Mouse (Mus musculus): ENCODE results near the gene Ppard.
A peak's percentile ranks its signal among the peaks of the same experiment; 100 is the strongest.
"Not testable (repeated sequence)": the region's sequence is repeated elsewhere in the genome, so short reads cannot be mapped to it uniquely, and the experiment has no call there.

Ppard gene

DNA sequence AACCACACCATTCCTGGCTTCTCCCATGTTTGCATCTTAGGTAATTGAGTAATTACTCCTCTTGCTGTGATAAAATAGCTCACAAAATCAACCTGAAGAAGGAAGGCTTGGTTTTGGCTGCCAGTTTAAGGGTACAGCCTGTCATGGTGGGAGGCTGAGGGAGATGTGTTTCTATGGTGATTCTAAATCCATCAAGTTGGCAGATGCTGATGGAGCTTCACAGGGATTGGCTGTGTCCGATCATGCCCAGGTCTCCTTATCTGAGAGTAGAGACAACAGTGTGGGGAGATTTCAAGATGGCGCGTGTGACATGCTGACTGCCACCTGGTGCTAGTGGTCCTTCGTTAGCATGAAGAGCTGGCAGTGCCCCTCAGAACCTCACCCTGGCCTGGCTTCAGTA, 89.2 kb downstream of the Ppard start:
- DNase-seq, result no peak

DNA sequence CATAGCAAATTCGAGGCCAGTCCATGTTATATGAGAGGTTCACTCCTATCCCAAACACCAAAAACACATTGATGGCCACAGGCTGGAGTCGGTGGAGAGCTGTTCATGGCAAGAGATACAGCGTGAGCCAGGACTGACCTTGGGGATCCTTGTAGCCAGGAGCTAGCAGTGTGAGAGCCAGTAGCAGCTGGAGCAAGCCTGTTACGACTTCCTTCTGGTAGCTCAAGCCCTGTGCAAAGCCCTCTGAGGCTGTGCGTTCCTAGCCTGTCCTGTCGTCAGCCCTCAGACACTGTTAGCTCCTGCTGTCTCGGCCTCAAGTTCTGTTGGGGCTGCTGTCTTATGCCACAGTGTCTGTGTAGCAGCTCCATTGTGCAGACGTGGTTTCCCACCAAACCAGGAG, 91.3 kb downstream of the Ppard start:
- no peak for DNase-seq

DNA sequence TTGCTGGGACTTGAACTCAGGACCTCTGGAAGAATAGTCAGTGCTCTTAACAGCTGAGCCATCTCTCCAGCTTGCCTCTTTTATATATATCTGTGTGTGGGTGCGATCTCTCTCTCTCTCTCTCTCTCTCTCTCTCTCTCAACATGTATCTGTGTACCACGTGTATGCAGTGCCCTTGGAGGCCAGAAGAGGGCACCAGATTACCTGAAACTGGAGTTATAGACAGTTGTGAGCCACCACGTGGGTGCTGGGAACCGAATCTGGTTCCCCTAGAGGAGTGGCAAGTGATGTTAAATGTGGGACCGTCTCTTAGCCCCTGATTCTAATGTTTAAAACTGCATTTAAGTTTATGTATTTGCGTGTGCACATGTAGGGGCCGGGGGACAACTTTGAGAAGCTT, 91.9 kb downstream of the Ppard start:
- DNase-seq, result not testable (repeated sequence)

DNA sequence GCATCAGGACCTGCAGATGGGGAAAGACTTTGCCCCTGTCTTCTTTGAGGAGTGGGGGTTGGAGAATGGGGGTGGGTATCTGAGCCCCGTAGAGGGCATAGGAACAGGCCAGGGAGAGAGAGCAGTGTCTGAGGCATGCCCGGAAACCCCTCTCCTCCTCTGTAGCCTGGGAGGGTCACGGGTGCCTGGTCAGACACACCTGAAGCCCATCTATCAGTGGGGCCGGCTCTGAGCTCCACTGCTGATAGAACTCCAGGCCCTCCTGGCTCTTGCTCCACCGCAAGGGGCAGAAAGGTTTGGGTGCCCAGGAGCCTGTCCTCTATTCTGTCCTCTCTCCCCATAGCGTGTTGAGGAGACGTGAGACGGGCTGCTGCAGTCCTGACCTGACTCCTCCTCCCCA, 93.3 kb downstream of the Ppard start:
- DNase-seq, result no peak

DNA sequence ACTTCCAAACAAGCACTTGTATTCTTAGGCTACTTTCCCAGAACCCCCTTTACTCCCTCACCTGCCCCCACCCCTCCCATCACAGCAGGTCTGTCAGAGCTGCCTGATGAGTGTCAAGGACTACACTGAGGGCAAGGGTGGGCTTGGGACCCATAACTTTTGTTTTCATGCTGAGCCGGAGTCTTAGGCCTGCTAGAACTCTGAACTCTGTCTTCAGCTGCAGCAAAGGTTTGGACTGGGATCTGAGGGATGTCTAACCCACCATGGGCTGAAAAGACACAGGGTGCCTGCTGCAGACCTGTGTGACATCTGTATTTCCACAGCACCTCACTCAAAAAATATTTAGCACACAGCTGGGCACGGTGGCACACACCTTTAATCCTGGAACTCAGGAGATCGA, 94.5 kb downstream of the Ppard start:
- no peak for DNase-seq

DNA sequence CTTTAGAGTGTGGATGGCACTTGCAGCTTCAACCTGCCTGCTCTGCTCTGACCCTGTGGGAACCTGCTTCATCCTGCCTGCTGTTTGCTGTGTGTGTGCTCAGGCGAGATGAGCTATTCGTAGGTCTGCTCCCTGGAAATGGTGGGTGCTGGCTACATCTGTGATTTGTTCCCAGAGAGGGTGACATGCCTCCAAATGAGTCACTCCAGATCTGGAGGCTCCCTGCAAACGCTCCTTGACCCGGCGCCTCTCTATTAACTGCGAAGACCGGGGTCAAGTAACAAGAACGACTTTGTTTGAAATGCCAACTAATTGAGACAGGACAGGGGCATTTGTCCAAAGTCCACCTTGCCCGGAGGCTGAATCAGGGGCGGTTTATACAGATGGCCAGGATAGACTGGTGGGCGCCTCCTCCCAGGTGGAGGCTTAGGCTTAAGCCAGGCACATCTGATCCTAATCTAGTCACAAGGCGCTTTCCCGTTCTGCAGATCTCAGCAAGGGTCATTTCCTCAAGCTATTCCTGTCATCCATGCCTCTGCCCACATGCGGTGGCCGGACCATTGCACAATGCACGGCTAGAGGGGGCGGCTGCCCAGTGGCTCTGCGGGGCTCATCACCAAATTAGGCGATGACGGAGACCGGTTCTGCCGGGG, 95.3 kb downstream of the Ppard start:
- no peak for DNase-seq

DNA sequence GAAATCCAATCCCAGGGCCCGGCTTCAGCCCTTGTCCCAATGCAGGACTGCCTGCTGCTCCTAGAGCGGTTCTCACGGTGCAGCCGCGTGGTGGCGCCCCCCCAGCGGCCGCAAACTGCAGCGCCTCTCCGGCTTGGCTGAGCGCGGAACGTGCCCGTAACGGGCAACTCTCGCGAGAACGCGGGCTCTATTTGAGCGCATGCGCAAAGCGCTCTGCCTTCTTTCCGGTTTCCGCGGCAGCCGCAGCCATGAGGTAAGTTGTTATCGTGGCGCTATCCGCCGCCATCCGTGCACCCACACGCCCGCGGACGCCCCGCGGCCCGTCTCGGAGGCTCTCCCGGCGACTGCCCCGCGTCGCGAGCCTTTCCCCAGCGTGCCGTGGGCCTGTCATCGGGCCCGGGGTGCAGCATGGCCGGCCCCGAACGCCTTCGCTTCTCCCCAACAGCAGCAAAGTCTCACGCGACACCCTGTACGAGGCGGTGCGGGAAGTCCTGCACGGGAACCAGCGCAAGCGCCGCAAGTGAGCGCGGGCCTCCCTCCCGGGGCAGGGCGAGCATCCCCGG, 95.9 kb downstream of the Ppard start, which contains the start of gene Rpl10a:
Gene Rpl10a (plus strand): TSS at position 106 of the 563 bp plus-strand sequence.
- DNase-seq, result peak; percentile 99

DNA sequence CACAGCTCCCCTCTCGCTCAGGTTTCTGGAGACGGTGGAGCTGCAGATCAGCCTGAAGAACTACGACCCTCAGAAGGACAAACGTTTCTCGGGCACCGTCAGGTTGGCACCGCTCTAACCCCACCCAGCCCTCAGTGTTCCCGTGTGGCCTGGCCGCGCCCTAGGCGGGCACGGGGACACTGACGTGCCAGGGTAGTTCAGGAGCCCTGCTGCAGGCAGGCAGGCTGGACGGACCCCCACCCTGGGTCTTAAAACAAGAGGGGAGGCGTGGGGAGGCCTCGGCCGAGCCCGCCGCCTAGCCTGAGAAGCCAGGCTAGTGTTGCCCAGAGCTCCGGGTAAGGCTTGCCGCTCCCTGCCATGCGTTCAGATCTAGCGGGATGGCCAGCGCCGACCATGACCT, 96.4 kb downstream of the Ppard start:
- no peak for DNase-seq

DNA sequence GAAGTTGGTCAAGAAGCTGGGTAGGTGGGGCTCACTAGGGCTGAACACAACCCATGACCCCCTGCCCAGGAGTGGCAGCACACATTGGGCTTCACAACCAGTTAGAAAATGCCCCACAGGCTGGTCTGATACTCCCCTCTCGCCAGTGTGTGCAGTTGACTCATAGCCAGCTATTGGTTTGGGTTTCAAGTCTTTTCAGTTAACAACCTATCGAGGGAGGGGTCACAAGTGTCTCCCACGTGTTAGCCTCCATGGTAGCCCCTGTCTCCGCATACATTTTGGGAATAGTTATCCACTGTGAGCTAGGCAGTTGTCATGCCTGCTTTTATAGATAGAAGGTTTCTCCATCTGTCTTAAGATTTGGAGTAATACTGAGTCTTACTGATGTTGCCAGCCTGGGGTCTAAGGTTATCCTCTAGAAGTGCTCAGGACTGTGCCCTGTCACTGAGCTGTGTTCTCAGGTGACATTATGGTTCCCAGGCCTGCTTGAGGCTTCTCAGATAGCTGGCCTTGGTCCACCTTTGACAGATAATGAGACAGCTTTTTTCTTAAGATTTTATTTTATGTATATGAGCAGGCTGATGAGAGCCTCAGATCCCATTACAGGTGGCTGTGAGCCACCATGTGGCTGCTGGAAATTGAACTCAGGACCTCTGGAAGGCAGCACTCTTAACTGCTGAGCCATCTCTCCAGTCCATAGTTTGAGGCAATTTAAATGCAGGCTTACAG, 97.2 kb downstream of the Ppard start:
- no peak for DNase-seq

DNA sequence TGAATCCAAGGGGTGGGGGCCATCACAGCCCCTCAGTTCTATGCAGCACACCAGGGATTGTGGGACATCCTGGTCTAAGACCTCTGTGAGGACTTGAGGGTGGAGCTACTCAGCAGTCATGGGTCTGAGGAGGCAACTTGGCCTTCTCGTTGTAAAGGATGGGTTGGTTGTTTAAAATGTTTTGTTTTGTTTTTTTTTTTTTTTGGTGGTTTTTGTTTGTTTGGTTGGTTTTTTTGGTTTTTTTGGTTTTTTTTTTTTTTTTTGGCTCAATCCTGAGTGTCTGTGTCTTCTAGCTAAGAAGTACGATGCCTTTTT, 97.7 kb downstream of the Ppard start:
- DNase-seq, result no peak

DNA sequence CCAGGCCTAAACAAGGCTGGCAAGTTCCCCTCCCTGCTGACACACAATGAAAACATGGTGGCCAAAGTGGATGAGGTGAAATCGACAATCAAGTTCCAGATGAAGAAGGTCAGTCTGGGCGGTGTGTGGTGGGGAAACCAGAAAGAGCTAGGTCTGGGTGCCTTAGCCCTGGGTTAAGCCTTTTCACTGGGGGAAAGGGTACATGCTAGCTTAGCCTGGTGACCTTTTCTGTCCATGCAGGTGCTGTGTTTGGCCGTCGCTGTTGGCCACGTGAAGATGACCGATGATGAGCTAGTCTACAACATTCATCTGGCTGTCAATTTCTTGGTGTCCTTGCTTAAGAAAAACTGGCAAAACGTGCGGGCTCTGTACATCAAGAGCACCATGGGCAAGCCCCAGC, 98.1 kb downstream of the Ppard start:
- not testable (repeated sequence) for DNase-seq

DNA sequence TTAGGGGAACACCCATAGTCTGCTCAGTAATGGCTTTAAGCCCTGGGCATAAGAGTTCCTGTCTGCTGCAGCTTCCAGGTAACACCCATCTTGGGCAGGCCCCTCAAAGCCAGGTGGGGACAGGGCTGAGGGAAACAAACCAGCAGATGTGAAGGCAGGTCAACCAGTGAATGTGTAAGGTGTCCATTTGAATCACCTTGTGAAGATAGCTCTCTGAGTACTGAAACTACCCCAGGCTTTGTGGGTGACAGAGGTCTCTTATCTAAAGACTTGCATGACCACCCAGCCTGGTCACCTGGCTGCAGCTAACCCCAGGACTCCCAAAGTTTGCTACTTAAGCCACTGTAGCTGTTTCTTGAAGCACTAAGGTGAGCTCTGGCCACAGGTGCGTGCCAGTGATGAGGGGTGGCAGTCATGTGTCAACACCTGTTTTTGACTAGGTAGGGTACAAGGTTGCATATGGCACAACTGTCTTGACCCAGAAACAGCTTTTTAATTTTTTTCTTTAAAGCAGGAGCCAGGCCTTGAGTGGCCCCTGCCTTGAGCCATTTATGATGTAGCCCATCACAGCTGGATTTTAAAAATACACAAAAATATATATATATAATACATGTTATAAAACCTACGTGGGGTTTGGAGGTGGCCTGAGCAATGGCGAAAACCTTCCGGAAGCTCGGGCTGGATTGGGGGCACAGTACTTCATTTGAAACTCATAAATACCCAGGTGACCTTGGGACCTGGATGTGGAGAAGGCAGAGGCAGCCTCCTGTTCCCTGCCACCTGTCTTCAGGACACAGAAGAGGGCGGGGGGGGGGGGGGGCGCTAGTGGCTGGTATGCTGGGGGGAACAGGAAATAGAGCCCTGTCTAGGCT, 99.0 kb downstream of the Ppard start:
- no peak for DNase-seq

DNA sequence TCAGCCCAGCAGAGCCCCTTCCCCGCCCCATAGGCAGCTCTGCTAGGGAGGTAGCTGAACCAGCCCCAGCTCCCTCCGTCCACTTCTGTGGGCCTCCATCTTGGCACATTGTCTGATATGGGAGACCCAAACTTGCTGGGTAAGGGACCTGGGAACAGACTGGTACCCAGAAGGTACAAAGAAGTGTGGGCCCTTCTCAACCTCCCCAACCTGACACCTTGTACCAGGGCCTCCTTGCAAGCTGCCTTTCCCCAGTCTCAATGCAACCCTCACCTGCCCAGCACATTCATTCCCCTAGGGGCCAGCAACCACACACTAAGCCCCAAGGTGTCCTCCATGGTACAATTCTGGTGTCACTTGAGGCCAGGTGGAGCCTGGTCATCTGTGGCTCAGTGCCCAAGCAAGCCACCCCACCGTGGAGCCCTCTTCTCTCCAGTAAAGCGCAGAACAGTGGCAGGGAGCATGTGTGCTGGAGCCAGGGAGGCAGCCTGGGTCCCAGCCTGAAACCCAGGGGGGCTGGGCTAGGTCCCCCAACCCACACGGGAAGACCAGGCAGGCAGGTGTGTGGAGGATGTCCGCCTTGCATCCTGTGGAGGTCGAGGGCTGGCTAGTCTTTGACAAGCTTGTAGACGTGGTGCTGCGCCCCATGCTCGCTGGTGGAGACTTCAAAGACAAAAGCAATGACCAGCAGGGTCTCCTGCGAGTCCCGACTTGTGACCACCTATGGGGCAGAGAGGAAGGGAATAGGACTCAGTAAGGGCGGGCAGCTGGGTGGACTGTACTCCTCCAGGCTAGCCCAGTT, 99.8 kb downstream of the Ppard start:
- DNase-seq, result no peak

DNA sequence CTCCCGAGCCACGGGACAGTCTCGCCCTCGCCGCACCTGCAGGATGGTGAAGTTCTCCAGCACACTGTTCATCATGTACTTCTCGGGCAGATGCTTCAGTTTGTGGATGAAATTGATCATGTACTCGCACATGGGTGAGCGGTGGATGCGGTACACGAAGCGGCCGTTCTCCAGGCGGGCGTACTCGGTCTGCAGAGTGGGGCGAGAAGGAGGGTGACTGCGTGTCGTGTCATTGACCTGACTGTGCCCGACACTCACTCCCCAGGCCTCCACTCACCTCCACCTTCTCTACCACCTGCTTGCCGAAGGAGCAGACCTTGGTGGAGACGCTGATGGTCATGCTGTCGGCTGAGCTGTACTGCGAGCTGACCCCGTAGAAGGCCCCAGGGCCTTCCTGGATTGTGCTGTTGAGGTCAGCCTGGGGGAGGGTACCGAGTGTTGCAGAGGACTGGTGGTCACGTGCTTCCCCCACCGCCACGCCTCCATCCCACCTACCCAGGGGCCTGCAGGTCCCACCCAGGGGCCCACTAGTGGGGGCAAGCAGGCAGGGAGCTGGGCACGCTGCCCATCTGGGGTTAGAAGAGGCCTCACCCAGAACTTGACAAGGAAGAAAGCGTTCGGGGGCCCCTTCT, 100.5 kb downstream of the Ppard start:
- DNase-seq, result no peak

DNA sequence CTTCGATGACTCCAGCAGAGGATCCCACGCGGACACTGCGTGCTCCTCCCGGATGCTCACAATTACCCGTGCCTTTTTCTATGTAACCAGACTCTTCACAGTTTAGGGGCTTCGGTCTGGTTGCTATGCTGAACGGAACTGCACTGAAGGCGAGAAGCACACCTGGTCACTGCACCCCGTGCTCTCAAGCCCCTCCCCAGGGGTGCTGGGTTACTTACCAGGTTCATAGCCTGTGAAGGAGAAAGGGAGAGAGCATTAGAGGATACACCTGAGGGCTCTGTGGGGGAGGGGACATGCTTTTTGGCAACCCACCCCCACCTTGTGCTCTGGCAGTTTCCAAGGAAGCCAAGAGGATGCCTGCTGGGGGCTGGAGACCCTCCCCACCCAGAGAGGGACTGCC, 102.8 kb downstream of the Ppard start:
- no peak for DNase-seq

DNA sequence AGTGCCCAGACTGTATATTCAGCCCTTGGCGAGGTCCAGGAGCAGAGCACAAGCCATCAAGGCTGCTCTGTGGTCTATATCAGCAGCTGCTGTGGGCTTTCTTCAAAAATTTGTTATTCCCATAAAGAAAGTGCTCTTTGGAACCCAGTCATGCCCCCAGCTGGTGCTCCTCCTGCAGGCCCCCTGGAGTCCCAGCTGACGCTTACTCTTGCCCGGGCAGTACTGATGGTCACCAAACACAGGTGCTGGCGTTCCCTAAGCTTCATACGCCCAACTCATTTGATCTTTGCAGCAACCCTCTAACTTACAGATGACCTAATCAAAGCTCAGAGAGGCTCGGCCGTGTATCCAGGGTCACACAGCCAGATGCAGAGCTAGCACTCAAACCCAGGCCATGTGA, 105.0 kb downstream of the Ppard start:
- no peak for DNase-seq

DNA sequence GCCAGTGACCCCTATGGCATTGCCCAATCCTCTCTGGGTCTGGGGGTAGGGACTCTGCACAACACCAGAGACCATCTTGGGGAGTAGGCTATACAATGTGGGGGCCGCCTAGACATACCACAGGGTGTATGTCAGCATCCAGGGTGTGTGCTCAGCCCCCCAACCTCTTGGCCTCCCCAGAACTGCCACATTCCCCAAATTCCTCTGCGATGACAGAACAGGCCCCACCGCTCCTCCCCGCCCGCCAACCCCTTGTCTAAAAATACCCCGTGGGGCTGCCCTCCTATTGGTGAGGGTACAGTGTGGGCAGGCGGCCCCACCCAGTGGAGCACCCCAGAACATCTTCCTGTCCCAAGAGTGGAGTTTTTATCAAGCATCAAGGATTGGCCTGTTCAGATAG, 108.1 kb downstream of the Ppard start:
- DNase-seq, result no peak

DNA sequence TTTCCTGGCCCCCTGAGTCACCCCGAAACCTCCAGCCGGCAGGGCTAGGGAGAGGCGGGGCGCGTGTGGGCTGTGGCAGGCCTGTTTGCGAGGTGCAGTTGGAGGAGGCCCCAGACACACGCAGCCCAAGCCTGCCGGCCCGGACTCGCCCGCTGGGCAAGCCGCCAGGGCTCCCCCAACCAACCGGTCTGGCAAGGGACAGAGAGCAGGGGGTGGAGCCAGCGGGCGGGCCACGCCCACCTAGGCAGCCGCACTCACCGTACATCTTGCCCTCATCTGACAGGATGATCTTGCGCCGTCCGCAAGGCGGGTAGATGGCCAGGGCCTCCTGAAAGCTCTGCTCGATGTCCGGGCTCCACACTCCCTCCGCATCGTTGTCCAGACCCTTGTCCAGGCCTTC, 108.6 kb downstream of the Ppard start:
- peak; percentile 40 for DNase-seq

DNA sequence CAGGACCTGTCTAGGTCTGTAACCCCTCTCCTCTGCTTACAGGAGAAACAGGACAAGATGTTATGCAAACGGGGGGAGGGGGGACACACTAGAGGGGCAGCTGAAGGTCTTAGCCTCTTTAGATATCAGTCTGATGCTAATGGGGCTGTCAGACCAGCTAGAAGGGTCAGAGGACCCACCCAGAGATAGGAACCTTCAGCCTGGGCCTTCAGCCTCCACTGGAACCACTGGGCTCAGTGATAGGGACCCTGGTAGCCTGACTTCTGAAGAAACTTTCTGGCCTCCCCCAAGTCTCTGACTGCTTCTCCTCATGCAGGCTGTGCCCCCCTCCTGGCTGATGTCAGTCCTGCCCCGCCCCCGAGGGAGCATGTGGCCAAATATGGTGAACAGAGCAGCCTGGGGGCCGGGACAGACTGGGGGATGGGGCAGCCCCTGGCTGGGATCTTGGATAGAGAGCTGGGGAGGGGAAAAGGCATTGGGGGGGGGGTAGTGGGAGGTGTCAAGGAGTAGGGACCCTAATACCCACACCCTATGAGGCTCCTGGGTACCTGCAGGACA, 111.6 kb downstream of the Ppard start:
- DNase-seq, result no peak

DNA sequence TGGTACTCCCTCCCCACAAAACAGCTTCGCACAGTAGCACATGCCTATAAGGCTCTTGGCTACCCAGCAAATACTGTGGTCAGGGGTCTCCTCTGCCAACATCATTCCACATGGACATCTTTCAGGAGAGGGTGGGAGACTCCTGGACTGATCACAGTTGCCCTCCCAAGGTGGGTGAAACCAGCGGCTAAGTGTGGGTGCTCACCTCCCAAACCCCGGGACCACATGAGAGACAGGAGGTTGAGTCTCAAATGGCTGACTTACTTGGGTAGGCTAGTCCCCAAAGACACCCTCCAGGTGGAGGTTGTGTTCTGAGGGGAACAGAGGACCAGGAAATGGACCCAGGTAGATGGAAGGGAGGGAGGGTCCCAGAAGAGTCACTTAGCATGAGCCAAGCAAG, 112.2 kb downstream of the Ppard start:
- no peak for DNase-seq

DNA sequence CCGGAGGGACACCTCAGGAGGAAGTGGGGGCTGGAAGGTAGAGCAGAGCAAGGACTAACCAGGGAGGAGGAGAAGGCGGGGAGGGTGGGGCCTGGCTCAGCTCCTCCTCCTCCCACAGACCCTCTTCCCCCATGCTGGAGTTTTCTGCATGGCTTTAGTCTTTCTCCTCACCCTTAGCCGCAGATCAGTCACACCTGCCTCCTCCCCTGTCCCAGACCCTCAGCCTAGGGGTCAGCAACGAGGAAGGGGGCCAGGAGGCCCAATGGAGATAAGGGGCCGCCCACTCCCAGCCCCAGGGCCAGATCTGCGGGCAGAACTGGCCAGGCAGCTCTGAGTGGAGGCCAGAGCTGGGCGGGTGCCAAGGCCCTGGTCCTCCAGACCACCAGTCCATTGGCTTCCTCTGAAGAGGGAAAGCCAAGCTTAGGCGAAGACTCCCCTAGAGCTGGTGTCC, 112.8 kb downstream of the Ppard start:
- no peak for DNase-seq

DNA sequence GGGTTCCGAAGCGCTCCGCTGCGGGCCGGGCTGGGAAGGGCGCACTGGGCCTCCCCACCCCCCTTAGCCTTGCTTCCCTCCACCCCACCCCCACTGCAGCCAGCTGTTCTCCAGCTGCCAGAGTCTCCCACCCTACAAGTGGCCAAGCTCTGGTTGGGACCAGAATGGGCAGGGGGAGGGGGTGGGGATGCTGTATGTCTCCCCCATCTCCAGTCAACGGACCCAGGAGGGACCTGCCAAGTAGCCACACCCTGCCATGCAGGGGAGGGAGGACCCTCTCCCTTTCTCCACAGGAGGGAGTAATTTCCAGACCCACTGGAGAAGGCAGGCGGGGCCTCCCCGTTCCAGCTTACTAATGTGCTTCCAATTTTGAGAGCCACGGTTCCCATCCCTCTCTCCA, 113.4 kb downstream of the Ppard start:
- no peak for DNase-seq

All from thymus, postnatal 14 days (tissue).